Mouse (Mus musculus) thymus, adult 2 months (tissue): ENCODE measurements around the gene Gm20388. TPM values are rescaled to one million over a fixed set of nuclear protein-coding genes. Genes with fewer than 3 reads are reported as not detected.

ENCODE experiments used
- DNase-seq: peaks from one replicate; pipeline ENCODE4 v3.0.0; 2021
- H3K27ac ChIP-seq: fragments of 200-500 bp; 2 replicates; pipeline ENCODE4 v1.5.1; 2012; ENCODE audit warnings: low read length, control low read depth; ENCODE audit not compliant: control insufficient read depth, insufficient read depth
- H3K27me3 ChIP-seq: fragments of 200-500 bp; 2 replicates; pipeline ENCODE4 v1.6.1; 2012; ENCODE audit warnings: mild to moderate bottlenecking, low read length, moderate library complexity, mixed read lengths; ENCODE audit not compliant: control insufficient read depth, insufficient read depth
- H3K36me3 ChIP-seq: fragments of 200-500 bp; 2 replicates; pipeline ENCODE4 v1.6.1; 2012; ENCODE audit warnings: mild to moderate bottlenecking, low read length, moderate library complexity; ENCODE audit not compliant: control insufficient read depth, insufficient read depth
- H3K4me1 ChIP-seq: fragments of 200-500 bp; replicated peaks from 2 replicates; pipeline ENCODE4 v1.6.1; 2012; ENCODE audit warnings: low read length; ENCODE audit not compliant: control insufficient read depth, insufficient read depth
- H3K4me3 ChIP-seq: fragments of 200-500 bp; 2 replicates; pipeline ENCODE4 v1.5.1; 2012; ENCODE audit warnings: mild to moderate bottlenecking, low read length, control low read depth, moderate library complexity; ENCODE audit not compliant: control insufficient read depth, insufficient read depth
- CTCF ChIP-seq: fragments of 200-500 bp; IDR thresholded peaks from 2 replicates; pipeline ENCODE4 v1.5.1; 2012; ENCODE audit warnings: mild to moderate bottlenecking, control low read depth, low read length, moderate library complexity, borderline replicate concordance; ENCODE audit not compliant: control insufficient read depth, poor library complexity, insufficient read depth; ENCODE audit errors: extremely low read depth
- POLR2A ChIP-seq: fragments of 200-500 bp; IDR thresholded peaks from 2 replicates; pipeline ENCODE4 v1.6.1; 2012; ENCODE audit warnings: mild to moderate bottlenecking, low read length, control low read depth, moderate library complexity; ENCODE audit not compliant: control insufficient read depth, poor library complexity, insufficient read depth; ENCODE audit errors: extremely low read depth
- WGBS: fragments of 180-500 bp; shearing (Covaris S2); methylation state at CpG from one replicate; pipeline ENCODE4 v1.1.7; 2018; 5-methylcytosine and 5-hydroxymethylcytosine counted together
- polyA plus RNA-seq: library from polyadenylated mRNA; depleted of rRNA; stranded (reverse); fragments of >200 nt; gene quantifications from 2 replicates; pipeline ENCODE4 v1.2.3, GENCODE M21; 2012

Gm20388 gene
- polyA plus RNA-seq, 1 experiment, result 103 TPM

- TF ChIP-seq CTCF (no peak), POLR2A (no peak)
- H3K27me3 ChIP-seq, result no peaks in the 10 kb centered on the region
- H3K4me1 ChIP-seq, result peaks cover 68% of the 10 kb centered on the region
- H3K27ac ChIP-seq, result no peak overlapping the region
- H3K36me3 ChIP-seq, result no peaks in the 10 kb centered on the region
- H3K4me3 ChIP-seq, result no peak overlapping the region
- no peak for DNase-seq
- 47% methylated on average over 11 of the region's 11 CpGs for WGBS
Measured at GRCm38 (mm10) chr8:124270904-124271303, 4360.3 kb downstream of the Gm20388 start.

- H3K27ac ChIP-seq, result peak overlapping the region; percentile 26
- WGBS, result 19% methylated on average over 12 of the region's 12 CpGs
- no peaks in the 10 kb centered on the region for H3K36me3 ChIP-seq
- no peaks in the 10 kb centered on the region for H3K27me3 ChIP-seq
- TF ChIP-seq POLR2A (no peak), CTCF (no peak)
- H3K4me3 ChIP-seq, result no peak overlapping the region
- no peak for DNase-seq
- peaks cover 72% of the 10 kb centered on the region for H3K4me1 ChIP-seq
Measured at GRCm38 (mm10) chr8:124271518-124271917, 4360.9 kb downstream of the Gm20388 start.

GRCm38 (mm10) chr8:124272792-124273191 lies 4362.2 kb downstream of the Gm20388 start:
- WGBS, result 50% methylated on average over 3 of the region's 3 CpGs
- Histone ChIP-seq H3K4me1 (peaks cover 76% of the 10 kb centered on the region), H3K27ac (peak overlapping the region; percentile 98), H3K36me3 (no peaks in the 10 kb centered on the region), H3K4me3 (no peak overlapping the region), H3K27me3 (no peaks in the 10 kb centered on the region)
- TF ChIP-seq CTCF (no peak), POLR2A (no peak)
- DNase-seq, result no peak

GRCm38 (mm10) chr8:124273606-124274218 lies 4363.1 kb downstream of the Gm20388 start:
- Histone ChIP-seq H3K36me3 (no peaks in the 10 kb centered on the region), H3K27ac (peak overlapping the region; percentile 98), H3K4me1 (peaks cover 82% of the 10 kb centered on the region), H3K27me3 (no peaks in the 10 kb centered on the region), H3K4me3 (peak overlapping the region; percentile 30)
- TF ChIP-seq CTCF, result peak; percentile 35; the same call in 1 of the 2 replicates
- peak; percentile 44; the same call in 1 of the 2 replicates for TF ChIP-seq POLR2A
- DNase-seq, result peak; percentile 79
- 7% methylated on average over 8 of the region's 8 CpGs for WGBS

GRCm38 (mm10) chr8:124274441-124275120 lies 4363.9 kb downstream of the Gm20388 start:
- peaks cover 81% of the 10 kb centered on the region for H3K4me1 ChIP-seq
- H3K27ac ChIP-seq, result peak overlapping the region; percentile 98
- peak; percentile 64 for DNase-seq
- H3K4me3 ChIP-seq, result 0 out of 2 replicates have a peak overlapping the region, but pooled peaks have one; percentile 5
- no peaks in the 10 kb centered on the region for H3K36me3 ChIP-seq
- 7% methylated on average over 10 of the region's 10 CpGs for WGBS
- H3K27me3 ChIP-seq, result no peaks in the 10 kb centered on the region
- TF ChIP-seq POLR2A, result no peak
- TF ChIP-seq CTCF, result no peak

- WGBS, result 45% methylated on average over 10 of the region's 10 CpGs
- H3K27ac ChIP-seq, result peak overlapping the region; percentile 98
- DNase-seq, result peak; percentile 28
- no peaks in the 10 kb centered on the region for H3K27me3 ChIP-seq
- H3K4me3 ChIP-seq, result no peak overlapping the region
- H3K36me3 ChIP-seq, result no peaks in the 10 kb centered on the region
- peaks cover 84% of the 10 kb centered on the region for H3K4me1 ChIP-seq
- TF ChIP-seq CTCF, result no peak
- no peak for TF ChIP-seq POLR2A
Measured at GRCm38 (mm10) chr8:124275377-124276071, 4364.9 kb downstream of the Gm20388 start.
